Mouse (Mus musculus): ENCODE results near the gene Zkscan6.

DNA sequence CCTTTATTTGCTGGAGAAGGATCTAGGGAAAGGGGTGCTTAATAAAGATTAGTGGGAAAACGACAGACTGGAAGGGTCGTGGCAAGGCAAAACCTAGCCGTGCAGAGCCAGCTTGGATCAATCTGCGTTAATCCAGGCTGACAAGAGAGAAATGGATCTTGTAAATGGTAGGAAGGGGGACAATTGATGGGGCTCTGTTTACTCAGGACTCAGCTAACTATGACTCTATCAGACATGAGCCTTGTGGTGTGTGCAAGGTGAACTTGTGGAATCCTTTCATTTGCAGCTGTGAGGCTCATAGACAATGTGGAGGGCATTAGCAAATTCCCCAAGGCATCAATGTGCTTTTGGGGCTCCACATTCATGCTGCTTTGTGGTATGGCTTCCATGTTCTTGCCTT is 54.5 kb downstream of the Zkscan6 start:
- no peak for TF ChIP-seq CTCF (IDR thresholded peaks at IDR 0.05; ENCODE audit: extremely low read depth, insufficient read length, insufficient replicate concordance, low read depth, low read length)
- TF ChIP-seq POLR2A (IDR thresholded peaks at IDR 0.05; ENCODE audit: low read depth, low read length): no peak

All from small intestine, adult 2 months (tissue).